Mouse (Mus musculus) lung, embryonic 15.5 days (tissue): ENCODE measurements around the gene Lfng. TPM values are rescaled to one million over a fixed set of nuclear protein-coding genes. Genes with fewer than 3 reads are reported as not detected.

Experiments used
- ATAC-seq: fragments of 200-750 bp; cut with Nextera tagmentation; 2 replicates; pipeline ENCODE4 v1.8.0; 2017; ENCODE audit warnings: moderate number of reproducible peaks, borderline replicate concordance; ENCODE audit not compliant: low FRiP score, low TSS enrichment; ENCODE audit errors: extremely low read depth
- H3K27ac ChIP-seq: fragments of 300-500 bp; sonication (generic); 2 replicates; pipeline ENCODE4 v1.5.1; 2015; ENCODE audit warnings: moderate library complexity, mild to moderate bottlenecking, inconsistent platforms
- H3K27me3 ChIP-seq: fragments of 300-500 bp; sonication (generic); 2 replicates; pipeline ENCODE4 v1.6.1; 2015; ENCODE audit warnings: inconsistent platforms
- H3K36me3 ChIP-seq: fragments of 300-500 bp; sonication (generic); 2 replicates; pipeline ENCODE4 v1.6.1; 2015; ENCODE audit warnings: inconsistent platforms
- H3K4me1 ChIP-seq: fragments of 300-500 bp; sonication (generic); 2 replicates; pipeline ENCODE4 v1.6.1; 2015; ENCODE audit warnings: inconsistent platforms
- H3K4me2 ChIP-seq: fragments of 300-500 bp; sonication (generic); 2 replicates; pipeline ENCODE4 v1.6.1; 2015; ENCODE audit warnings: inconsistent platforms, mild to moderate bottlenecking, moderate library complexity
- H3K4me3 ChIP-seq: fragments of 300-500 bp; sonication (generic); 2 replicates; pipeline ENCODE4 v1.5.1; 2015; ENCODE audit warnings: mild to moderate bottlenecking, inconsistent platforms
- H3K9ac ChIP-seq: fragments of 300-500 bp; sonication (generic); 2 replicates; pipeline ENCODE4 v1.6.1; 2015; ENCODE audit warnings: inconsistent platforms
- H3K9me3 ChIP-seq: fragments of 300-500 bp; sonication (generic); 2 replicates; pipeline ENCODE4 v1.6.1; 2016; ENCODE audit warnings: inconsistent platforms
- WGBS: fragments of 180-500 bp; shearing (Covaris S2); methylation state at CpG from one replicate; pipeline ENCODE4 v1.1.7; 2015; 5-methylcytosine and 5-hydroxymethylcytosine counted together
- polyA plus RNA-seq: library from polyadenylated mRNA; unstranded; fragments of >200 nt; fragmentation: Nextera tagmentation; extraction: Ambion mirVana; gene quantifications from 2 replicates; pipeline ENCODE4 v1.2.1, GENCODE M21; 2015

Lfng gene
- polyA plus RNA-seq, 1 experiment from 2014 or later: 22.5 TPM

- peaks cover 33% of the 10 kb centered on the region for H3K27me3 ChIP-seq
Observed at GRCm38 (mm10) chr5:140609511-140610272, 2.6 kb downstream of the Lfng start.

GRCm38 (mm10) chr5:140610273-140611011 is 3.3 kb downstream of the Lfng start:
- no peaks in the 10 kb centered on the region for H3K9me3 ChIP-seq
- peak; percentile 66 for ATAC-seq
- H3K4me2 ChIP-seq: peak overlapping the region; percentile 91
- H3K4me3 ChIP-seq: peak overlapping the region; percentile 68
- H3K27me3 ChIP-seq: peaks cover 25% of the 10 kb centered on the region
- peaks cover 63% of the 10 kb centered on the region for H3K4me1 ChIP-seq
- 4% methylated on average over 30 of the region's 30 CpGs for WGBS
- H3K36me3 ChIP-seq: peaks cover 18% of the 10 kb centered on the region
- peak overlapping the region; percentile 99 for H3K27ac ChIP-seq
- peak overlapping the region; percentile 77 for H3K9ac ChIP-seq

More at GRCm38 (mm10) chr5:140609511-140610272, 2.6 kb downstream of the Lfng start:
- Histone ChIP-seq H3K9me3 (no peaks in the 10 kb centered on the region), H3K36me3 (peaks cover 18% of the 10 kb centered on the region), H3K9ac (peak overlapping the region; percentile 77), H3K4me3 (peak overlapping the region; percentile 68), H3K27ac (peak overlapping the region; percentile 99), H3K4me2 (peak overlapping the region; percentile 91), H3K4me1 (peaks cover 64% of the 10 kb centered on the region)
- ATAC-seq: no peak
- 18% methylated on average over 13 of the region's 13 CpGs for whole genome bisulfite sequencing

GRCm38 (mm10) chr5:140611021-140611583 is 4.0 kb downstream of the Lfng start:
- peaks cover 58% of the 10 kb centered on the region for H3K4me1 ChIP-seq
- WGBS: 12% methylated on average over 20 of the region's 21 CpGs

GRCm38 (mm10) chr5:140611611-140612185 is 4.6 kb downstream of the Lfng start:
- Histone ChIP-seq H3K27me3 (peaks cover 13% of the 10 kb centered on the region), H3K36me3 (peaks cover 18% of the 10 kb centered on the region), H3K4me2 (peak overlapping the region; percentile 91), H3K9me3 (no peaks in the 10 kb centered on the region), H3K4me1 (peaks cover 52% of the 10 kb centered on the region), H3K9ac (peak overlapping the region; percentile 77), H3K27ac (peak overlapping the region; percentile 99), H3K4me3 (peak overlapping the region; percentile 68)
- peak; percentile 34 for ATAC-seq
- 19% methylated on average over 15 of the region's 15 CpGs for WGBS

More at GRCm38 (mm10) chr5:140611021-140611583, 4.0 kb downstream of the Lfng start:
- peaks cover 19% of the 10 kb centered on the region for H3K27me3 ChIP-seq
- peak overlapping the region; percentile 91 for H3K4me2 ChIP-seq
- no peaks in the 10 kb centered on the region for H3K9me3 ChIP-seq
- peak overlapping the region; percentile 77 for H3K9ac ChIP-seq
- H3K36me3 ChIP-seq: peaks cover 18% of the 10 kb centered on the region
- H3K27ac ChIP-seq: peak overlapping the region; percentile 99
- ATAC-seq: peak; percentile 65
- H3K4me3 ChIP-seq: peak overlapping the region; percentile 68

- H3K9ac ChIP-seq: peak overlapping the region; percentile 77
Observed at GRCm38 (mm10) chr5:140612191-140612590, 5.1 kb downstream of the Lfng start.

GRCm38 (mm10) chr5:140614141-140614540 is 7.0 kb downstream of the Lfng start:
- H3K4me3 ChIP-seq: no peak overlapping the region
- H3K36me3 ChIP-seq: peaks cover 18% of the 10 kb centered on the region
- no peak for ATAC-seq
- no peaks in the 10 kb centered on the region for H3K9me3 ChIP-seq
- peaks cover 36% of the 10 kb centered on the region for H3K4me1 ChIP-seq
- 95% methylated on average over 10 of the region's 10 CpGs for WGBS
- no peak overlapping the region for H3K9ac ChIP-seq
- H3K27me3 ChIP-seq: peaks cover 2% of the 10 kb centered on the region; the same call in 1 of the 2 replicates
- H3K27ac ChIP-seq: no peak overlapping the region
- no peak overlapping the region for H3K4me2 ChIP-seq

More at GRCm38 (mm10) chr5:140612191-140612590, 5.1 kb downstream of the Lfng start:
- H3K4me3 ChIP-seq: peak overlapping the region; percentile 68
- peaks cover 18% of the 10 kb centered on the region for H3K36me3 ChIP-seq
- ATAC-seq: no peak
- H3K4me1 ChIP-seq: peaks cover 48% of the 10 kb centered on the region
- H3K27me3 ChIP-seq: peaks cover 9% of the 10 kb centered on the region; the same call in 1 of the 2 replicates
- H3K27ac ChIP-seq: peak overlapping the region; percentile 99
- H3K9me3 ChIP-seq: no peaks in the 10 kb centered on the region
- peak overlapping the region; percentile 91 for H3K4me2 ChIP-seq
- 55% methylated on average over 18 of the region's 18 CpGs for WGBS

GRCm38 (mm10) chr5:140614837-140615236 is 7.7 kb downstream of the Lfng start:
- Histone ChIP-seq H3K4me2 (no peak overlapping the region), H3K36me3 (peaks cover 18% of the 10 kb centered on the region), H3K9ac (no peak overlapping the region), H3K9me3 (no peaks in the 10 kb centered on the region), H3K4me1 (peaks cover 29% of the 10 kb centered on the region), H3K27me3 (no peaks in the 10 kb centered on the region), H3K27ac (no peak overlapping the region), H3K4me3 (no peak overlapping the region)
- no peak for ATAC-seq
- WGBS: 72% methylated on average over 4 of the region's 4 CpGs

GRCm38 (mm10) chr5:140615321-140616109 is 8.4 kb downstream of the Lfng start:
- no peak for ATAC-seq
- H3K9me3 ChIP-seq: no peaks in the 10 kb centered on the region
- no peaks in the 10 kb centered on the region for H3K27me3 ChIP-seq
- H3K4me3 ChIP-seq: no peak overlapping the region
- WGBS: 69% methylated on average over 10 of the region's 10 CpGs
- no peak overlapping the region for H3K4me2 ChIP-seq
- H3K9ac ChIP-seq: no peak overlapping the region
- H3K36me3 ChIP-seq: peaks cover 18% of the 10 kb centered on the region
- H3K27ac ChIP-seq: no peak overlapping the region
- H3K4me1 ChIP-seq: peaks cover 22% of the 10 kb centered on the region

GRCm38 (mm10) chr5:140616110-140616503 is 9.0 kb downstream of the Lfng start:
- H3K9ac ChIP-seq: no peak overlapping the region
- no peak overlapping the region for H3K4me3 ChIP-seq
- peaks cover 16% of the 10 kb centered on the region for H3K4me1 ChIP-seq
- no peaks in the 10 kb centered on the region for H3K9me3 ChIP-seq
- peaks cover 18% of the 10 kb centered on the region for H3K36me3 ChIP-seq
- ATAC-seq: no peak
- 64% methylated on average over 6 of the region's 6 CpGs for WGBS
- no peak overlapping the region for H3K4me2 ChIP-seq
- H3K27me3 ChIP-seq: no peaks in the 10 kb centered on the region
- H3K27ac ChIP-seq: no peak overlapping the region

- Histone ChIP-seq H3K36me3 (peaks cover 22% of the 10 kb centered on the region), H3K27ac (peak overlapping the region; percentile 55), H3K27me3 (no peaks in the 10 kb centered on the region), H3K4me1 (peaks cover 11% of the 10 kb centered on the region), H3K9me3 (no peaks in the 10 kb centered on the region), H3K9ac (no peak overlapping the region), H3K4me2 (no peak overlapping the region), H3K4me3 (no peak overlapping the region)
- no peak for ATAC-seq
- 62% methylated on average over 9 of the region's 9 CpGs for WGBS
Observed at GRCm38 (mm10) chr5:140616691-140617090, 9.6 kb downstream of the Lfng start.

GRCm38 (mm10) chr5:140617714-140618113 is 10.6 kb downstream of the Lfng start:
- Histone ChIP-seq H3K4me1 (peaks cover under 1% of the 10 kb centered on the region; the same call in 1 of the 2 replicates), H3K36me3 (peaks cover 30% of the 10 kb centered on the region), H3K9me3 (no peaks in the 10 kb centered on the region), H3K27ac (no peak overlapping the region), H3K27me3 (no peaks in the 10 kb centered on the region), H3K4me3 (no peak overlapping the region), H3K9ac (no peak overlapping the region), H3K4me2 (no peak overlapping the region)
- 60% methylated on average over 5 of the region's 5 CpGs for WGBS
- ATAC-seq: no peak
